Mouse (Mus musculus) layer of hippocampus, adult 8-10 months (tissue): Measurements from ENCODE around the gene Dennd4a. TPM values are rescaled to one million over a fixed set of nuclear protein-coding genes. Genes with fewer than 3 reads are reported as not detected.
A peak's percentile ranks its signal among the peaks of the same experiment; 100 is the strongest.

ENCODE experiments used
- DNase-seq, 2 experiments: peaks; one replicate each; pipeline ENCODE4 v3.0.0; 2022; ENCODE audit warnings: low spot score in 2 of 2
- total RNA-seq, 4 experiments: library from RNA; stranded (reverse); gene quantifications; 2 replicates each; pipeline ENCODE4 v1.2.4; 2022

The Dennd4a gene
- total RNA-seq: 10 to 100 TPM; 43.4 to 53.1 (median 50.3) TPM

GRCm38 (mm10) chr9:64810822-64811537 is at the start of gene Dennd4a:
Gene Dennd4a, plus strand, starts transcription at chr9:64811340.
- peak; percentile 98 for DNase-seq

GRCm38 (mm10) chr9:64764824-64765223 is 46.3 kb upstream of the Dennd4a start:
- DNase-seq: no peak

- no peak for DNase-seq
These were observed 45.0 kb upstream of the Dennd4a start for GRCm38 (mm10) chr9:64766136-64766535.

- DNase-seq: no peak
These were observed 43.3 kb upstream of the Dennd4a start for GRCm38 (mm10) chr9:64767796-64768195.

GRCm38 (mm10) chr9:64769066-64769695 is 42.0 kb upstream of the Dennd4a start:
- DNase-seq: no peak

- DNase-seq: no peak
These were observed 41.2 kb upstream of the Dennd4a start for GRCm38 (mm10) chr9:64769911-64770310.

- DNase-seq: no peak
These were observed 40.7 kb upstream of the Dennd4a start for GRCm38 (mm10) chr9:64770411-64770849.

- DNase-seq: peak; percentile 54 to 59
These were observed 39.9 kb upstream of the Dennd4a start for GRCm38 (mm10) chr9:64771236-64771635.

GRCm38 (mm10) chr9:64773254-64773653 is 37.9 kb upstream of the Dennd4a start:
- no peak for DNase-seq

- DNase-seq: no peak
These were observed 37.2 kb upstream of the Dennd4a start for GRCm38 (mm10) chr9:64773936-64774335.

- DNase-seq: peak; percentile 35 to 50
These were observed 36.7 kb upstream of the Dennd4a start for GRCm38 (mm10) chr9:64774411-64774811.

GRCm38 (mm10) chr9:64774883-64775282 is 36.3 kb upstream of the Dennd4a start:
- DNase-seq: no peak

- no peak for DNase-seq
These were observed 35.6 kb upstream of the Dennd4a start for GRCm38 (mm10) chr9:64775491-64775890.

GRCm38 (mm10) chr9:64777441-64777987 is 33.6 kb upstream of the Dennd4a start:
- no peak for DNase-seq

GRCm38 (mm10) chr9:64778151-64778550 is 33.0 kb upstream of the Dennd4a start:
- DNase-seq: no peak

- no peak for DNase-seq
These were observed 31.5 kb upstream of the Dennd4a start for GRCm38 (mm10) chr9:64779628-64780027.

- DNase-seq: no peak
These were observed 27.6 kb upstream of the Dennd4a start for GRCm38 (mm10) chr9:64783511-64783910.

- DNase-seq: no peak
These were observed 26.3 kb upstream of the Dennd4a start for GRCm38 (mm10) chr9:64784841-64785240.

- DNase-seq: no peak
These were observed 24.8 kb upstream of the Dennd4a start for GRCm38 (mm10) chr9:64786216-64786905.

- DNase-seq: no peak
These were observed 23.1 kb upstream of the Dennd4a start for GRCm38 (mm10) chr9:64788070-64788469.

- DNase-seq: no peak
These were observed 21.8 kb upstream of the Dennd4a start for GRCm38 (mm10) chr9:64789341-64789761.

- no peak for DNase-seq
These were observed 21.2 kb upstream of the Dennd4a start for GRCm38 (mm10) chr9:64789887-64790400.
